Mouse (Mus musculus): ENCODE data around the gene Ccdc66. TPM values are rescaled to one million over a fixed set of nuclear protein-coding genes. Genes with fewer than 3 reads are reported as not detected.

Gene Ccdc66
- 10 to 100 TPM in 2 of 4 experiments, 1 to 10 TPM in 2; 8.4 to 10.7 (median 9.5) TPM for total RNA-seq (2022)

DNA sequence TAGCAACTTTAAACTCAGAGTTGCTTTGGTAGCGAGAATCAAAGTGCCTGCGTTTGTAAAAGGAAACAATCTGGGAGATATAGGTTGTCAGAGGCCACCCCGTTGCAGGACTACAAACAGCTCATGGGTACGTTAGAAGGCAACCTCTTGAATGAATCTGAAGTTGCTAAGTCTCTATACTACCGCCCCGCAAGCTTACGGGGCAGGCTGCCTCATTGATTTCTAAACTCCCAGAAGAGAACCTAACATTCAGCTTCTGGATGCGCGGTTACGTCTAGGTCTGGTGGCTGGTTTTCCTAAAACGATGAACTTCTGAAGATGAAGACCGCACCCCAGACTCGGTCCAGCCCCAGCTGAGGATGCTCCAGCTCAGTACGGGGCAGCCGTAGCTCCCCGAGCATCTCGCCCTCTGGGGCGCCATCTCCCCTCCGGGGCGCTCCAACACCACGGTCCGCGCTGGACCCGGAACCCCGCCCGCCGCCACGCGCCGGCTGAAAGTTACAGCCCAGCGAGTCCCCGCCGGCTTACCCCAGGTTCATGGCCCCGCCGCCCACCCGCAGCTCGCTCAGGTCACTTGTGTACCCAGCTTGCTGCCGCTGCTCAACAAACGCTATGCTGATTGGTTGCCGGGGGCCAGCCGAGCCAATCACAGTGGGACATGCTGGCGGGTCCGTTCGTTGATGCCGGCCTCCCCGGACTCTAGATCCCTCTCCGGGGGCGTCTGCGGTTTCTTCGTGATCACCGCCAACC lies at the start of gene Ccdc66:
Gene Ccdc66, minus strand, starts transcription at position 567 of the 750 bp plus-strand sequence.
- peak; percentile 99 for DNase-seq (ENCODE audit: low spot score)

DNA sequence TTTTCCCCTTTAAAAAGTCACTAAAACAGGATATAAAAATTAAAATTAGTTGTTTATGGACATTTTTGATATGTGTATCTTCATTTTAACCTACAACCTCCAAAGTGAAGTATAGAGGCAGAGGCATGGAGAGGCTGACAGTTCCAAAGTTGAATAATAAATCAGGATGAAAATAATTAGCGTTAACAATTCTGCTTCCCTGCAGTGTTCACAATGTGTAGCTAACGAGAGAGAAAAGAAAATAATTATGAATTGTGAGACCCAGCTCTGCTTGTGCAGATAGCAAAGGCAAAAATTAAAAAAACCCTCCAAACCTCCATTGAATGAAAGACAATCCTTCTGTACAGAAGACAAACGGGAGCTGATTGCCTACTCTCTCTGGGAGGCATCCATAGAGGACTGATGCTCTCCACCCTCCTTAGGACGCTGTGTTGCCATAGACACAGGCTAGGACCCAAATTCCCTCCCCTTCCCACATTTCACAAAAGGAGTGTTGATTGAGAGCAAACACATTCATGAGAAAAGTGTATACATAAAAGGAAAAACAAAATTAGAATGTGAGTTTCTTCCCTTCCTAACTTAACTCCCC lies 35.7 kb upstream of the Ccdc66 start:
- DNase-seq (ENCODE audit: low spot score): no peak

DNA sequence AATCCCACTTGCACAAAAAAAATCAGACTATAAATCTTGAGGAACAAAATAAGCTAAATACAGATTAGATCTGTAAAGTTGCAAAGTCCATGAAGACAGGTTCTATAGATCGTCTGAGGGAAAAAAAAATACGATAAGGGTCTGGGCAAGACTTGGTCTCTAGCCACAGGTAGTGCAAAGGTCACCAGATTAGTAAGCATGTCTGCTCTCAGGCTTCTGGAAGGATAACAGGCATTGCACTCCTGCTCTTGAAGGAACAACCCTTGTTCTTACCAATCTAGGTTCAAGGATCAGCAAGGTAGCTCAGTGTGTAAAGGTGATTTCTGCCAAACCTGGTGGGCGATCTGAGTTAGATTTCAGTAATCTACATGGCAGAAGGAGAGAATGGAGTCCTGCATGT lies 28.2 kb upstream of the Ccdc66 start:
- DNase-seq (ENCODE audit: low spot score): no peak

- DNase-seq (ENCODE audit: low spot score): no peak
These were observed 16.3 kb upstream of the Ccdc66 start for GRCm38 (mm10) chr14:27524541-27524940.

GRCm38 (mm10) chr14:27508644-27509301 lies 513 bp upstream of the Ccdc66 start:
- no peak for DNase-seq (ENCODE audit: low spot score)

GRCm38 (mm10) chr14:27501096-27501495 lies 7.2 kb downstream of the Ccdc66 start:
- DNase-seq (ENCODE audit: low spot score): no peak

DNA sequence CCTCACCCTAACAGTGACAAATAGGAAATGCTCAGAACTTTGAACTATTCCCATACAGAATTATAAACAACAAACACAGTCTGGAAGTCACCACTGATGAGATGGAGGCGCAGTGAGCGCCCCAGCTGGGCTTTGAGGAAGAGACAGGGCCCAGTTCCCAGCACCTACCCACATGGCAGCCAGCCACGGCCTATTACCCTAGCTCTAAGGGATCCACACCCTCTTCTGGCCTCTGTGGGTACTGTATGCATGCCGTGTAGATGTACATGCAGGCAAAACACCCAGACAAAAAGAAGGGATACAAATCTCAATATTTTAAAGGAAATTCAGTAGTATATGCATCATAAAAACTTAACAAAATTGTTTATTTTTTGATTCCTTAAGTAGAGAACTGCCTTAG lies 14.7 kb downstream of the Ccdc66 start:
- no peak for DNase-seq (ENCODE audit: low spot score)

- DNase-seq (ENCODE audit: low spot score): no peak
These were observed 16.9 kb downstream of the Ccdc66 start for GRCm38 (mm10) chr14:27491399-27491798.

DNA sequence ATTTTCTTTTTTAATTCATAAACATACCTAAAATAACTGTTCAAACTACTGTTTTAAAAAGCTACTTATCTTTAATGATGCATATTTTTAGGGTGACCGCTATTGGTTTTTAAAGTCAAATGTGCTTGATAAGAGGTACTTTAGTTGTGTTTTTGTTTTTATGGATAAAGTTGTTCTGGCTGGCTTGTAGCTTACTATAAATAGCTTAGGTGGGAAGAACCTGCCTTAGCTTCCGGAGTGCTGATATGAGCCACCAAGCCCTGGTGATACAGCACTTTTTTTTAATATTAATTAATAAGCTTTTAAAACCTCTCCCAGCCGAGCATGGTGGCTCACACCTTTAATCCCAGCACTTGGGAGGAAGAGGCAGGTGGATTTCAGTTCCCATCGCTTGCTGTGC lies 61.3 kb downstream of the Ccdc66 start:
- DNase-seq (ENCODE audit: low spot score): no peak

DNA sequence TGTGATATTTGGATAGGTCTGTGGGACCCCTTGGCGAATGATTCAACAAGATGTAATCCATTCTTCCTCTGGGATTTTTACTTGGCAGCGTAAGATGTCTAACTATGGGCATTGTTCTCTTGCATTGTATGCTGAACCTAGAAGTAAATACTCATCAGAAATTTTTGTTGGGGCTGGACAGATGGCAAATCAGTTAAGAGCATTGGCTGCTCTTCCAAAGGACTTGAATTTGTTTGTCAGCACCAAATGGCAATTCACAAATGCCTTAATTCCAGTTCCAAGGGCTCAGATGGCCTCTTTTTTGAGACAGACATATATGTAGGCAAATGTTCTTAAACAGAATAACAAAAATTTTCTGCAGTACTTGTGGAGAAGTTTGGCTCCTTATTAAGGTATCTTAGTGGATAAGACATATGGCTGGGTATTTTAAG lies 63.4 kb downstream of the Ccdc66 start:
- no peak for DNase-seq (ENCODE audit: low spot score)

DNA sequence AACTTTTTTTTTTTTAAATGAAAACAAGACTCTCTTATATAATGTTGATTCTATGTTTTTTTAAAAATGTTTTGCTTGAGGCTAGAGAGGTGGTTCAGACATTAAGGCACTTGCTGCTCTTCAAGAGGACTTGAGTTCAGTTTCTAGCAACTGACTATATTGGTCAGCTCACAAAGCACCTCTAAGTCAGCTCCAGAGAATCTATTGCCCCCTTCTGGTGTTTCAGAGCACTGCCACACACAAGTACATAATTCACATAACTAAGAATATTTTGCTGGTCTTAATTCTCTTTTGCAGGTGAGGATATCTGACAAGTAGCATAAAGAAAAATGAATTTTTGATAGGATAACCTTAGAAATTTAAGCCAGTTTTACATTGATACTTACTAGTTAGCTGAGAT lies 67.3 kb downstream of the Ccdc66 start:
- no peak for DNase-seq (ENCODE audit: low spot score)

GRCm38 (mm10) chr14:27436826-27437225 lies 71.4 kb downstream of the Ccdc66 start:
- no peak for DNase-seq (ENCODE audit: low spot score)

- no peak for DNase-seq (ENCODE audit: low spot score)
These were observed 72.1 kb downstream of the Ccdc66 start for GRCm38 (mm10) chr14:27436116-27436515.

GRCm38 (mm10) chr14:27432064-27432463 lies 76.2 kb downstream of the Ccdc66 start:
- no peak for DNase-seq (ENCODE audit: low spot score)

Other genes starting within 250 kb of the Ccdc66 start
- gene Fam208a, start 79.6 kb downstream of the Ccdc66 start, total RNA-seq (2022): 10 to 100 TPM in 2 of 4 experiments, 1 to 10 TPM in 2; 9.2 to 10.5 (median 9.8) TPM
- gene Erc2, start 114.0 kb upstream of the Ccdc66 start, total RNA-seq (2022): 1 to 10 TPM; 1.0 to 1.2 (median 1.1) TPM

All from heart, adult 8-10 months (tissue).